Mouse (Mus musculus): ENCODE measurements at regions not wholly inside any gene's neighbourhood (a gene's known extent, or its start where the extent isn't known, plus 50 kb on each side); places are given as distances from the start of the nearest gene placed in this dataset.

GRCm38 (mm10) chr7:39864781-39865180 is 347.2 kb downstream of the Zfp619 start:
- H3K27ac ChIP-seq (ENCODE audit: low read depth, low read length), result no peak overlapping the region

GRCm38 (mm10) chr7:39866674-39867428 is 349.3 kb downstream of the Zfp619 start:
- WGBS, result 78% methylated on average over 6 of the region's 6 CpGs
- no peak overlapping the region for H3K4me2 ChIP-seq (ENCODE audit: low read depth, low read length, severe bottlenecking)
- ATAC-seq (replicated peaks; ENCODE audit: low FRiP score) (no peak), DNase-seq (ENCODE audit: low spot score) (no peak)
- no peak overlapping the region for H3K4me3 ChIP-seq (ENCODE audit: low read depth, low read length)
- H3K36me3 ChIP-seq (ENCODE audit: control insufficient read depth, insufficient read depth, low read length), result no peaks in the 10 kb centered on the region
- H3K9ac ChIP-seq (ENCODE audit: low read length), result no peak overlapping the region
- H3K4me1 ChIP-seq (replicated peaks; ENCODE audit: control insufficient read depth, insufficient read depth, low read length), result no peaks in the 10 kb centered on the region
- no peaks in the 10 kb centered on the region; the same call in 1 of the 2 replicates for H3K9me3 ChIP-seq (ENCODE audit: control insufficient read depth, low read length)
- no peaks in the 10 kb centered on the region for H3K27me3 ChIP-seq (ENCODE audit: control insufficient read depth, insufficient read depth, low read length)
- no peak overlapping the region for H3K27ac ChIP-seq (ENCODE audit: low read depth, low read length)

More at GRCm38 (mm10) chr7:39864781-39865180, 347.2 kb downstream of the Zfp619 start:
- no peaks in the 10 kb centered on the region for H3K27me3 ChIP-seq (ENCODE audit: control insufficient read depth, insufficient read depth, low read length)
- no peaks in the 10 kb centered on the region for H3K36me3 ChIP-seq (ENCODE audit: control insufficient read depth, insufficient read depth, low read length)
- no peak overlapping the region for H3K4me3 ChIP-seq (ENCODE audit: low read depth, low read length)
- no peak overlapping the region for H3K9ac ChIP-seq (ENCODE audit: low read length)
- WGBS, result 93% methylated on average over 3 of the region's 3 CpGs
- no peak overlapping the region for H3K4me2 ChIP-seq (ENCODE audit: low read depth, low read length, severe bottlenecking)
- no peaks in the 10 kb centered on the region for H3K9me3 ChIP-seq (ENCODE audit: control insufficient read depth, low read length)
- no peak for DNase-seq (ENCODE audit: low spot score)
- ATAC-seq (replicated peaks; ENCODE audit: low FRiP score), result no peak
- no peaks in the 10 kb centered on the region for H3K4me1 ChIP-seq (replicated peaks; ENCODE audit: control insufficient read depth, insufficient read depth, low read length)

- H3K4me1 ChIP-seq (replicated peaks; ENCODE audit: control insufficient read depth, insufficient read depth, low read length), result no peaks in the 10 kb centered on the region
- no peaks in the 10 kb centered on the region for H3K36me3 ChIP-seq (ENCODE audit: control insufficient read depth, insufficient read depth, low read length)
- DNase-seq (ENCODE audit: low spot score), result no peak
- H3K9ac ChIP-seq (ENCODE audit: low read length), result no peak overlapping the region
- H3K27me3 ChIP-seq (ENCODE audit: control insufficient read depth, insufficient read depth, low read length), result no peaks in the 10 kb centered on the region
- no peak for ATAC-seq (replicated peaks; ENCODE audit: low FRiP score)
- H3K9me3 ChIP-seq (ENCODE audit: control insufficient read depth, low read length), result no peaks in the 10 kb centered on the region; the same call in 1 of the 2 replicates
- no peak overlapping the region for H3K4me3 ChIP-seq (ENCODE audit: low read depth, low read length)
- no peak overlapping the region for H3K4me2 ChIP-seq (ENCODE audit: low read depth, low read length, severe bottlenecking)
- H3K27ac ChIP-seq (ENCODE audit: low read depth, low read length), result no peak overlapping the region
- WGBS, result 3% methylated on average over 3 of the region's 3 CpGs
Measured at GRCm38 (mm10) chr7:39867451-39867850, 349.9 kb downstream of the Zfp619 start.

GRCm38 (mm10) chr7:39882113-39882512 is 364.5 kb downstream of the Zfp619 start:
- no peaks in the 10 kb centered on the region for H3K36me3 ChIP-seq (ENCODE audit: control insufficient read depth, insufficient read depth, low read length)
- WGBS, result 88% methylated on average over 1 of the region's 1 CpGs
- H3K4me1 ChIP-seq (replicated peaks; ENCODE audit: control insufficient read depth, insufficient read depth, low read length), result no peaks in the 10 kb centered on the region
- ATAC-seq (replicated peaks; ENCODE audit: low FRiP score) (no peak), DNase-seq (ENCODE audit: low spot score) (no peak)
- no peak overlapping the region for H3K4me3 ChIP-seq (ENCODE audit: low read depth, low read length)
- no peak overlapping the region for H3K4me2 ChIP-seq (ENCODE audit: low read depth, low read length, severe bottlenecking)
- no peaks in the 10 kb centered on the region for H3K9me3 ChIP-seq (ENCODE audit: control insufficient read depth, low read length)
- H3K9ac ChIP-seq (ENCODE audit: low read length), result no peak overlapping the region
- H3K27ac ChIP-seq (ENCODE audit: low read depth, low read length), result no peak overlapping the region
- no peaks in the 10 kb centered on the region for H3K27me3 ChIP-seq (ENCODE audit: control insufficient read depth, insufficient read depth, low read length)

GRCm38 (mm10) chr7:39894208-39894896 is 376.8 kb downstream of the Zfp619 start:
- Histone ChIP-seq H3K4me2 (ENCODE audit: low read depth, low read length, severe bottlenecking) (no peak overlapping the region), H3K27ac (ENCODE audit: low read depth, low read length) (no peak overlapping the region), H3K4me1 (replicated peaks; ENCODE audit: control insufficient read depth, insufficient read depth, low read length) (no peaks in the 10 kb centered on the region), H3K9me3 (ENCODE audit: control insufficient read depth, low read length) (no peaks in the 10 kb centered on the region), H3K27me3 (ENCODE audit: control insufficient read depth, insufficient read depth, low read length) (no peaks in the 10 kb centered on the region), H3K9ac (ENCODE audit: low read length) (no peak overlapping the region), H3K36me3 (ENCODE audit: control insufficient read depth, insufficient read depth, low read length) (no peaks in the 10 kb centered on the region), H3K4me3 (ENCODE audit: low read depth, low read length) (no peak overlapping the region)
- WGBS, result 46% methylated on average over 7 of the region's 7 CpGs
- ATAC-seq (replicated peaks; ENCODE audit: low FRiP score) (peak; percentile 42; the same call in 1 of the 2 replicates), DNase-seq (ENCODE audit: low spot score) (no peak)

GRCm38 (mm10) chr7:39896918-39897317 is 379.4 kb downstream of the Zfp619 start:
- no peak for ATAC-seq (replicated peaks; ENCODE audit: low FRiP score)
- Histone ChIP-seq H3K27ac (ENCODE audit: low read depth, low read length) (no peak overlapping the region), H3K4me3 (ENCODE audit: low read depth, low read length) (no peak overlapping the region), H3K36me3 (ENCODE audit: control insufficient read depth, insufficient read depth, low read length) (no peaks in the 10 kb centered on the region), H3K27me3 (ENCODE audit: control insufficient read depth, insufficient read depth, low read length) (no peaks in the 10 kb centered on the region), H3K9ac (ENCODE audit: low read length) (no peak overlapping the region), H3K4me2 (ENCODE audit: low read depth, low read length, severe bottlenecking) (no peak overlapping the region), H3K9me3 (ENCODE audit: control insufficient read depth, low read length) (no peaks in the 10 kb centered on the region), H3K4me1 (replicated peaks; ENCODE audit: control insufficient read depth, insufficient read depth, low read length) (no peaks in the 10 kb centered on the region)
- 84% methylated on average over 2 of the region's 2 CpGs for WGBS
- no peak for DNase-seq (ENCODE audit: low spot score)

GRCm38 (mm10) chr7:39898268-39898667 is 380.7 kb downstream of the Zfp619 start:
- no peaks in the 10 kb centered on the region for H3K9me3 ChIP-seq (ENCODE audit: control insufficient read depth, low read length)
- H3K36me3 ChIP-seq (ENCODE audit: control insufficient read depth, insufficient read depth, low read length), result no peaks in the 10 kb centered on the region
- no peak overlapping the region for H3K9ac ChIP-seq (ENCODE audit: low read length)
- ATAC-seq (replicated peaks; ENCODE audit: low FRiP score) (no peak), DNase-seq (ENCODE audit: low spot score) (no peak)
- WGBS, result 95% methylated on average over 1 of the region's 1 CpGs
- H3K27me3 ChIP-seq (ENCODE audit: control insufficient read depth, insufficient read depth, low read length), result no peaks in the 10 kb centered on the region
- H3K27ac ChIP-seq (ENCODE audit: low read depth, low read length), result no peak overlapping the region
- no peaks in the 10 kb centered on the region for H3K4me1 ChIP-seq (replicated peaks; ENCODE audit: control insufficient read depth, insufficient read depth, low read length)
- H3K4me2 ChIP-seq (ENCODE audit: low read depth, low read length, severe bottlenecking), result no peak overlapping the region
- no peak overlapping the region for H3K4me3 ChIP-seq (ENCODE audit: low read depth, low read length)

- WGBS, result 71% methylated on average over 1 of the region's 1 CpGs
- no peak for ATAC-seq (replicated peaks; ENCODE audit: low FRiP score)
- Histone ChIP-seq H3K36me3 (ENCODE audit: control insufficient read depth, insufficient read depth, low read length) (no peaks in the 10 kb centered on the region), H3K4me1 (replicated peaks; ENCODE audit: control insufficient read depth, insufficient read depth, low read length) (no peaks in the 10 kb centered on the region), H3K9me3 (ENCODE audit: control insufficient read depth, low read length) (no peaks in the 10 kb centered on the region), H3K9ac (ENCODE audit: low read length) (no peak overlapping the region), H3K4me3 (ENCODE audit: low read depth, low read length) (no peak overlapping the region), H3K4me2 (ENCODE audit: low read depth, low read length, severe bottlenecking) (no peak overlapping the region), H3K27ac (ENCODE audit: low read depth, low read length) (no peak overlapping the region), H3K27me3 (ENCODE audit: control insufficient read depth, insufficient read depth, low read length) (no peaks in the 10 kb centered on the region)
- no peak for DNase-seq (ENCODE audit: low spot score)
Measured at GRCm38 (mm10) chr7:39933946-39934345, 416.4 kb downstream of the Zfp619 start.

Data from forebrain, embryonic 11.5 days (tissue).